Mouse (Mus musculus): ENCODE measurements at regions not wholly inside any gene's neighbourhood (a gene's known extent, or its start where the extent isn't known, plus 50 kb on each side); places are given as distances from the start of the nearest gene placed in this dataset.

GRCm38 (mm10) chr10:39216142-39216904 is 52.7 kb upstream of the Ccn6 start:
- DNase-seq, result peak; percentile 80

- peak; percentile 73 for DNase-seq
Observed at GRCm38 (mm10) chr10:39214563-39214962, 51.0 kb upstream of the Ccn6 start.

Data from heart, adult 11 months (tissue).